Mouse (Mus musculus) lung, postnatal 0 days (tissue): Measurements from ENCODE around the gene Gm11444.
A peak's percentile ranks its signal among the peaks of the same experiment; 100 is the strongest.

Experiments
- CTCF ChIP-seq: IDR thresholded peaks from 2 replicates; pipeline ENCODE4 v1.5.1; 2016; ENCODE audit warnings: antibody characterized with exemption, mild to moderate bottlenecking
- EP300 ChIP-seq: IDR thresholded peaks from 2 replicates; pipeline ENCODE4 v1.6.1; 2016; ENCODE audit warnings: antibody characterized with exemption, mild to moderate bottlenecking, control low read depth

- TF ChIP-seq EP300 (no peak), CTCF (0 out of 2 replicates have a peak, but pooled peaks have one; percentile 21)
Observed at GRCm38 (mm10) chr11:85799456-85799855, 50.7 kb downstream of the Gm11444 start.
